Mouse (Mus musculus): ENCODE results near the gene Rnaseh2c.

The Rnaseh2c gene

DNA sequence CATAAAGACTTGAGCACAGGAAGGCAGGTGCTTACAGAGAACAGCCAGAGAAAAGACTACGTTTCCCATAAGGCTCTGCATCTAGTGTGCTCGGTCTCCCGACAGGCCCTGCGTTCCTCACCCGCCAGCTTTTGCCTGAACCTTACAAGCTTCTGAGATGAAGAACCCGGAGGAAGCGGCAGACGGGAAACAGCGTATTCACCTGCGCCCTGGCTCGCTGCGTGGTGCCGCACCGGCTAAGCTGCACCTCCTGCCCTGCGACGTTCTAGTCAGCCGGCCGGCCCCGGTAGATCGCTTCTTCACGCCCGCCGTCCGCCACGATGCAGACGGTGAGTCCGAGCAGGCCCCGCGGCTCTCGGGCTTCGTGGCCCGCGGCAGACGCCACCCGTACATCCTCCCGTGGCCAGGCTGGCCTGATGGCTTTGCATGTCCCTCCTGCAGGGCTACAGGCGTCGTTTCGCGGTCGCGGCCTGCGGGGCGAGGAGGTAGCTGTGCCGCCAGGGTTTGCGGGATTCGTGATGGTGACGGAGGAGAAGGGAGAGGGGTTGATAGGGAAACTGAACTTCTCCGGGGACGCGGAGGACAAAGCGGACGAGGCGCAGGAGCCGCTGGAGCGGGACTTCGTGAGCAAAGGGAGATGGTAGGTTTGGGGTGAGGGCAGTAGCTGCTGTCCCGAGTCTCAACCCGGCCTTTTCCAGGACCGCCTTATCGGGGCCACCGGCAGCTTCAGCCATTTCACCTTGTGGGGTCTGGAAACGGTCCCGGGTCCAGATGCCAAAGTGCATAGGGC lies at the start of gene Rnaseh2c:
Gene Rnaseh2c (plus strand): TSS at position 122 of the 790 bp plus-strand sequence.
- DNase-seq = peak; percentile 90

DNA sequence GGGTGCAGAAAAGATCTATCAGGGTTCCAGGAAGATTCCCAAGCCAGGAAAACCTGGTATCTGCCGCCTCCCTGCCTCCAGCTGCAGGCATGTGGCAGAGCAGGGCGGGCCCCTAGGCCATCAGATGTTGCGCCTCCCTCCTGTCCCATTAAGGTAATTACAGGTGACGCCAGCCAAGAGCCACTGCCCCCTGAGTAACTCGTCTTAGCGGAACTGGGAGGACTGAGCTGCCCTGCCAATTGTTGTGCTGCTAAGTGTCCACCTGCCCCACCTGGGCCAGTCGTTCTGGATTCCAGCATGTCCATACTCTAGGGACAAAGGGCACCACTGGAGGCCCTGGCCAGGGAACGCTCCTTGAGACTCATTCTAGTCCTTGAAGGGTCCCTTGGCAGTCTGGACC lies 47.9 kb upstream of the Rnaseh2c start:
- DNase-seq = no peak

DNA sequence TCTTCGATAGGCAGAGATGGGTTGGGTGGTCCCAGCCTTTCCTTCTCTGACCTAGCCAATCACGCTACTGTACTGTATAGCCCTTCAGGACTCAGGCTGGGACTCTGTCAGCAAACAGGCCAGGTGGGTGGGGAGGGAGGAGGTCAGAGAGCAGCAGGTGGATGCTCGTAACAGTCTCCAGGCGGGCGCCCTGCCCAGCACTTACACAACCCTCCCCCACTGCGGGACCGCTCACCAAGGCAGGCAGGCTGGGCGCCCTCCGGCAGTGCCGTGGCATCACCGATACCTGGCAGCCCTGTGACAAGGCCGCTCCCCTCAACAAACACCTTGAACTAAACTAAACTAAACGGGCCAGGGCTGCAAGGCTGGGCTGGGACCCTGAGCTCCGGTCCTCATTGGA lies 47.5 kb upstream of the Rnaseh2c start:
- DNase-seq = no peak

DNA sequence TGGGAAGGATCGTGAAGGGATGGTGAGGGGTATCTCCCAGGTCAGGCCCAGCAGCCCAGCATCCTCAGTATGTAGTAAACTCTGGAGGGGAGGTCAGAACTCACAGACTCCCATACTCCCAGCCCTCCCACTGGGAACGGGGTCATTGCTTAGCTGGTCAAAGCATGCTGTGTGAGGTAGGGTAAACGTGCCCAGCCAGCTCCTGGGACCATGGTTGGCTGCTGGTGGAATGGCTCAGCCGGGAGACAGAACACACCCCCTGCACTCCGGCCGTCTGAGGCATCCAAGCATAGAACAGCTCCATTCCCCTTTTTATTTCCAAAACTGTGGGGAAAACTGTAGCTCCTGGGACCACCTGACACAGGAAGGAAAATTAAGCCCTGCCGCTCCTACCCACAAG lies 43.5 kb upstream of the Rnaseh2c start:
- no peak for DNase-seq

DNA sequence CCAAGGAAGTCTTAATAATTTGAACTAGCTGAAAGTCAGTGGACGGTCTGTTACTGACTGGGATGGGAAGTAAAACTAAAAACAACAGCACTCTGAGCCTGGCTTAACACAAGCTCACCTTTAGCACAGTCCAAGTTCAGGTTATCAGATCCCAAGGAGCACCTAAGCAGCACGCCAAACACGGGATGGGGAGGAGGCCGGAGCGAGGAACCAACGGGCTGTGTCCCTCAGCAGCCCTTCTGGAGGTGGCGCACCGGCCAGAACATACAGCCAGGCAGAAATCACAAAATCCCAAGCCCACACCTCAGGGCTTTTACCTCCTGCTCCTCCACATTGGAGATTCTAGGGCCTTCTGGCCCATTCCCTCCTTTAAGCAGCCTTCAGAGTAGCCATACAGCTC lies 42.9 kb upstream of the Rnaseh2c start:
- DNase-seq = no peak

DNA sequence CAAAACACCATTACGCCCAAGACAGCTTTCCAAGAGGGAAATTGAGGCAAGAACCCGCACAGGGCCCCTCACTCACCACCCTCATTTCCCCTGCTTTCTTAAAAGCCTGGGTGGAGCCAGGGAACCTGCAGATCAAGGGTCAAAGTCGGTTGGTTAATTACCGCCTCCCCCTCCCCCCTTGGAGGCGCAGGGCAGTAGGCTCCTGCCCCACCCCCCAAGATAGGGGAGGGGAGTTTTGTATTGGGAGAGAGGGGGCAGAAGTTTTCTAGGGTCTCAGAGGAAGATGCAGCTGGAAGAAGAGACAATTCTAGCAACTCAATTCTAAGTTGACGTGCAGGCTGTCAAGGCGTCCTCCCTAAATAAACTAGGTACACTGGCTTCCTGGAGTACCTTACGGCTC lies 42.4 kb upstream of the Rnaseh2c start:
- no peak for DNase-seq

DNA sequence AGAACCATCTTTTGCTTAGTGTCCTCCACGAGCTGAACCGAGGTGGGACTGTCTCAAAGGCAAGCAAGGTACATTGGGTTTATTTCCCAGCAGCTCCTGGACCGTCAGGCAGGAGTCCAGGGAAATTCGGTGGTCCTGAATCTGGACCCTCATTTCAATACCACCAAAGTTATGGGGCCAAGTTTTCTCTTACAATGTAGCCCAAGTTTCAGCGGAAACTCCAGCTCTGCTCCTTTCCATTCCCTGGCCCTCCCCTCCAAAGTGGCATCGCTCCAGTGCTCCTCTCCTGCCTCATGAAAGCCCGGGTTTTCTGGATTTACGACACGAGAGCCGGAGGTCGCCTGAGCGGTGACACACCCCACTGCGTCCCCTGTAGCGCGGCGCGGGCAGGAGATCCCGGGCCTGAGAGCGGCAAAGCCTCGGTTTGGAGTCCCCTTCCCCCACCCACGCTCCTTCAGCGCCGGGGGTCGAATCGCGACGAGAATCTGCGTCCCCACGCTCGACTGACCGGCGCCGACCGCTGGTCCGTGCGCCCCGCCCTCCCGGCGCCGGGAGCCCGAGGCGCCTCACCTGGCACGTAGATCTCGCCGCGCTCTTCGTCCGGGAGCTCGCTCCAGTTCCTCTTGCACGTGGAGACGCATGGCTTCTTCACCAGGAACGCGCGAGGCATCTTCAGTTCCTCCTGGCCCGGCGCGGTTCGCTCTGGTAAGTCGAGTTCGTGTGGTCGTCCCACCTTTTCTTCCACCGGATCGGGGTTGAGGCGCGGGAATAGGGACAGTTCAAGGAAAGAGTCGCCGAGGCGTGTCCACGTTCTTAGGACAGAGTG lies 41.8 kb upstream of the Rnaseh2c start:
- no peak for DNase-seq

DNA sequence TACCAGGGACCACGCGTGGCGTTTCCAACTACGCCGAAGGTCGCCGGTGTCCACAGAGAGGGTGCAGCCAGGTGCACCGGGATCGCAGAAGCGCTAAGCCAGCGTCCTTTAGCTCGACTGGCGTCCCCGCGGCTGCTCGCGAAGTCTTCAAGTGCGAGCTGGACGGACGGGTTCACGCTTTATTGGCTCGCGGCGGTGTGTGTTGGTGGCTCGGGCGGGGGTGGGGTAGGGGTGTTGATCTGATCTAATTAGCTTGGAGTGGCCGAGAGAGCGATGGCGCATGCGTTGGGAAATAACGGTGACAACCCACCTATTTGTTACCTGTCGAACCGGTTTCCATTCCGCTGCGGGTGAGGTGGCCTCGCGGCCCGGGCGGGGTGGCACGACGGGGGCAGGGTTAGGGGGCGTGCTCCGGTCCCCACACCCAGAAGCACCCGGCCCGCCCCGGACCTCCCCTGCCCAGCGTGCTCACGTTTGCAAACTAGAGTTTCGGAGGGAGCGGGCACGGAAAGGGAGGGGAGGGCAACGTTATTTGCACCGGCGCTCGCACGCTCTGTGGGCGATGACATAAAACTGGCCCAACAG lies 41.1 kb upstream of the Rnaseh2c start, which contains the start of gene Ovol1:
Gene Ovol1 (minus strand): TSS at position 190 of the 585 bp plus-strand sequence.
- DNase-seq = peak; percentile 9

DNA sequence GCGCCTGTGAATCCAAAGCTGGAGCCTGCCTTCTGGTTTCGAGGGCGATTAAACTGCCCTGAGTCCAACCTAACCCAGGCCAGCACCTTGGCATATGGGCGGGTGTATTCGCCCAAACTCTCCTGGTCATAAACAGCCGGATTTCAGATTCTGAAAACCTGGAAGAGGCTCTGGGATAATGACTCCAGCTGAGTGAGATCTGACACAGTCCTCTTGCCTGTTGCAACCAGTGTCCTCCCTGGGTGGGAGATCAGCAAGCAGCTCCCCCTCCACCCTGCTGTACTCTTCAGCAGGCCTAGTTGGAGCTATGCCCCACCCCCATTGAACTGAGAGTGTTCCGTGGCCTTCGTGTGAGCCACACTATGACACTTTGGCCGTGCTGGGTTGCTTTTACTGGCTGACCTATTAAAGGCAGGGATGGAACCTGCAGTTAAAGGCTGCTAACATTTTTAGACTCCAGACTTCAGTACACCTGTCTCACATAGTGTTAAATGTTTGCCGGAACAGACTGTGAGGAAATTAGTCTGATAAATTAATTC lies 40.4 kb upstream of the Rnaseh2c start:
- DNase-seq = no peak

DNA sequence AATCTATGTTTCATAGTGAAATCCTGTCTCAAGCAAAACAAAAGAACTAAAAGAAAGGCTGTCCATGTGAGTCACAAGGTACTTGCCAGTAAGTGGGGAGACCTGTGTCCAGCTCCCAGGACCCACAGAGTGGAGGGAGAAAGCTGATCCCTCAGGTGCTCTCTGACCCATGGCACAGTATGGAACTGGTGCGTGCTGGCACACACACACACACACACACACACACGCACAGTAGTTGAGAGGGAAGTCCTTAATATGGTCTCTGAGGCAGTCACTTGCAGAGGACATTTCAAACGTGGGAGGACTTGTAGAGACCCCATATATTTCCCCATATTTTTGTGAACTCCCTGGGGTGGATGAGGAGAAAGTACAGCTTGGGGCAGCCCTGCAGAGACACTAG lies 39.8 kb upstream of the Rnaseh2c start:
- no peak for DNase-seq

DNA sequence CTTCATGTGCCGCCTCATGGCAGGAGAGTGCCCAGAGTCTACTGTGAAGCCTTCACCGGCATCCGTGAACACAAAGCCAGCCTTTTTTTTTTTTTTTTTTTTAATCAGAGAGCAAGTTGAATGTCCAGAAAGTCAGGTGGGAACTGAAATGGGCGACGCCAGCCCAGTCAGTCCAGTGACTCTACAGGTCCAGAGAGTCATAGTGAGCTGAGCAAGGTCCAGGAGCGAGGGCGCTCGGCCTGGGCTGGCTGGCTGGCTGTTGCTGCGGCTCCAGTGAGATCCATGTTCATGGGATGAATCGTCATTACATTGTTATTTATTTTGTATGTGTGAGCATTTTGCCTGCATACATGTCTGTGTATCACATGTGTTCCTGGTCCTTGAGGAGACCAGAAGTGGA lies 38.9 kb upstream of the Rnaseh2c start:
- no peak for DNase-seq

DNA sequence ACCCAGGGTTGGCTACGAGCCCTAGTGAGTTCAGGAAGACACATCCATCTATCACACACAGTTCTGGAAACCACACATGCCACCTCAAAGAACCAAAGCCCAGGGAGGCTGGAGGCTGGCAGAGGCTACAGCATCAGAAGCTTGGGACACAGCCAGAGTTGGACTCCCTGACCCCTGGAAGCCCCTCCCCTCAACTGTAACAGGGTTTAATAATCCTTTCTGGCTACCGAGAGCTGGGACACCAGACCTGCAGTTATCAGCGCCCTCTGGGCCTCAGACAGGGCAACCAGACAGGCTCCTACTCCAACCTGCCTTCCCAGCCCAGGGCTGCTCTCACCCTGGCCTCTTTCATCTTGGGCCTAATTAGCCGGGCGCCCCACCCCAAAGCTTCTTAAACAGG lies 35.4 kb upstream of the Rnaseh2c start:
- peak; percentile 8 for DNase-seq

DNA sequence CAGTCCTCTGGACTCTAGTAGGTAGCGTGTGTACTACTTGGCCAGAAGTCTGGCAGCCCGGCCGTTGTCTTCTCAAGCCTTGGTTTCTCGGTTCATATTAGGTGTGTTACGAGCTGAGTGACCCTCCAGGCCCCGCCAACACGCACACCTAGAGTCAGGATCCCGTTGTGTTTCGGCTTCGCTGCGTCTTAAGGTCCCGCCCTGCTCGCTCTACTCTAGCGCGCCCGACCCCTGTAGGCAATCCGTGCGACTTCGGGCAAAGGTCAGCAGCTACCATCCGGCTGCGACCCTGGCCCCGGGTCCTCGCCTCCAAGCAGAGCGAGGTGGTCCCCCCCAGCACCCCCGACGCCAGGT lies 34.5 kb upstream of the Rnaseh2c start:
- DNase-seq = no peak

DNA sequence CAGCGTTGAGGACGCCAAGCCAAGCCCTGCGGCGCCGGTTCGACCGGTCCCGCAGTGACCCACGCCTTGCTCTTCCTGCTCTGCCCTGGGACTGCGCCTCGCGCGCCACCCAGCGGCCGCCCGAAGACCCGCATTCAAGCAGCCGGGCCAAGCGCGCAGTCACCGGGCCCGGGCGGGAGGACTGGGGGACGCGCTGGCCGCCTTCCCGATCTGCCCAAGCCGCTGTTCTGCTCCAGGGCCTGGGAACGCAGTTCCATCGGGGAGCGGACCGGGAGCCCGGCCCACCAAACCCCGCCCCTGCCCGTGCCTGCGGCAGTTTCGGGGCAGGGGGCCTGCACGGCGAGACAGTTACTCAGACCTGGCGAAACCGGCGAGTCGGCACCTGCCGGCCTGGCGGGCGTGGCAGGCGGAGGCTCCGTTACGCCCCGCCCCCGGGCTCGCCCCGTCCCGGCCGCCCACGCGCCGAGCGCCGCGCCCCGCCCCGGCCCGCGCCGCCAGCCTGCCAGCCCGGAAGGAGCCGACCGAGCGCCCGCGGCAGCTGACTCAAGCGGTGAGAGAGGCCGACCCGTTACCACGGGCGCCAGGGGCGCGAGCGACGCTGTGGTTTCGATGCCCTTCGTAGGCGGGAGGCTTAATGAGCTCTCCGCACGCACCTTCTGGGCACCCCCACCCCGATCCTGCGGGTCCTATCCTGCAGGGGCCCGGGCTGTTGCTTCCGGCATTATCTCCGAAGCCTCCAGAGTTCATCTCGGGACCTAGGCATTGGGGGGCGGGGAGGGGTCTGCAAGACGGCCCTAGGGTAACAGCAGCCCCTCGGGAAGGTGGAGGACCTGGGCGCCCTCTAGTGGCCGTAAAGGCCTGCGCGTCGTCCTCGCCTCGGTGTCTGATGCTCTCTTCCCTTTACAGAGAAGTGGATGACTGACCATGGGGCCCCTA lies 33.9 kb upstream of the Rnaseh2c start, which contains the start of gene Ap5b1:
Gene Ap5b1 (plus strand): TSS at position 492 of the 936 bp plus-strand sequence.
- DNase-seq = peak; percentile 93

DNA sequence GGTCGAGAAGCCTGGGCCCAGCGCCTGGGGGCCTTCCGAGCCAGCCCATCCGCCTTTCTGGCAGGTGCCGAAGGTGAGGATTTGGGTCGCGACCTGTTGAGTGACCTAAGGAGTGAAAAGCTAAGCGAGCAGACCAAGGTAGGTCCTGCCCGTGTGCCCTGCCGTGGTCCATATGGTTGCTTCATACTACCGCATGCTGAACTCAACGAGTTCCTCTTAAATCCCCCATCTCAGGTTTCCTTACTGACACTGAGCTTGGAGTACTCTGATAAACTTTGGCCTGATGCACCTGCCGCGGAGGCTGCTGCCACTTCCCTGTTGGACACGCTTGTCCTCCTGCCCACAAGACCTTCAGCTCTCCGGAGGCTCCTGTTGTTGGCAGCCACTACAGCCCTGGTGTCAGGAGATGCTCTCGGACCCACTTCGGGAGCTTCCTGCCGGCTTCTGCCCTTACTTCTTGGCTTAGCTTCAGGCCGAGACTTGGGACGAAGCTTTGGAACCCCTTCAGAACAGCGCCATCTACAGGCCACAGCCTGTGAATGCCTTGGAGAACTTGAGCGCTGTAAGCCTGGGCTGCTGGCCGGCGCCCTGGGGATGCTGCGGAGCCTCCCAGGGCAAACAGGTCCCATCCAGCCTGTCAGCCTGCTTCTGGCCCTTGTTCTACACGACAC lies 33.1 kb upstream of the Rnaseh2c start:
- peak; percentile 84 for DNase-seq

DNA sequence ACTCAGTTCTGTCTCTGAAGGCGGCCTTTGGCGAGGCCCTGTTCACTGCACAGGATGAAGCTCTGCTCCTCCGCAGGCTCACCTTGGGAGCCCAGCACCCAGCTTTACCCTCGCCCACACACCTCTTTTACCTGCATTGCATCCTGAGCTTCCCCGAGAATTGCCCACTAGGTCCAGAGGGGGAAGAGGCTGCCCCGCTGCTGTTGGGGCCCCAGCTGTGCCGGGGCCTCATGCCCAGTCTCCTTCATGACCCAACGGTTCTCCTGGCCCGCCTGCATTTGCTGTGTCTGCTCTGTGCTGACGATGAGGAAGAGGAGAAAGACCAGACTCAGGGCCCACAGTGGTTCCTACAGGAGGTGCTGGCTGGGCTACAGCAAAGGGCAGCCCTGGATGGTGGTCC lies 32.2 kb upstream of the Rnaseh2c start:
- no peak for DNase-seq

DNA sequence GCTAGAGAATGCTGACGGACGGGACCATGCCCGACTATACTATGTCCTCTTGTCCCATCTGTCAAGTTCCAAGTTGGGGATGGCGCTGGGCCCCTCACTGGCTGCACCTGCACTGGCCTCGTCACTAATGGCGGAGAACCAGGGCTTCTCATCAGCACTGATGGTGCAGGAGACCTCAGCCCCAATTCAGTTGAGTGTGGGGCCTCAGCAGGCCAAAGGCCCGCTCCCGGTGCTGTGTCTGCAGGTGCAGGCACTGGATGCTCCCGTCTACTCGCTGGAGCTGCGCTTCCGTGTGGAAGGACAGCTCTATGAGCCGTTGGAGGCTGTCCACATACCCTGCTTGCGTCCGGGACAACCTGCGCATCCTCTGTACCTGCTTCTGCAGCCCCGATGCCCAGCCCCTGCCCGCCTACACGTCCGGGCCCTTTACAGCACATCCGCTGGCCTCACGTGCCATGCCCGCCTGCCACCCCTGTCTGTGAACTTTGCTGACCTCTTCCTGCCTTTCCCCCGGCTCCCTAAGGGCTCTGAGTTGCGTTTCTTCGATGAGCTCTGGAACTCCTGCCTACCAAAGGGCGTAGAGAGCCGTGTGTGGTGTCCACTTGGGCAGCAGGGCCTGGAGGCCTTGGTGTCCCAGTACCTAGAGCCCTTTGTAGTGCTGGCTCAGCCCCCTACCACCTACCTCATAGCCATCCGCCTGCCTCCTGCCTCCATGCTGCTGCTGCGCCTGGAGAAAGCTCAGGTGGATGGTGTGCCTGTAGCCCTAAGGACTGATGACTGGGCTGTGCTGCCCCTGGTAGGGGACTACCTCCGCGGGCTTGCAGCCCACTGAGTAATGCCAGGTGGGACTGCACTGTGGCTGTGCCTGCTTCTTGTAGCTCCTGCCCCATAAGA lies 31.1 kb upstream of the Rnaseh2c start:
- no peak for DNase-seq

DNA sequence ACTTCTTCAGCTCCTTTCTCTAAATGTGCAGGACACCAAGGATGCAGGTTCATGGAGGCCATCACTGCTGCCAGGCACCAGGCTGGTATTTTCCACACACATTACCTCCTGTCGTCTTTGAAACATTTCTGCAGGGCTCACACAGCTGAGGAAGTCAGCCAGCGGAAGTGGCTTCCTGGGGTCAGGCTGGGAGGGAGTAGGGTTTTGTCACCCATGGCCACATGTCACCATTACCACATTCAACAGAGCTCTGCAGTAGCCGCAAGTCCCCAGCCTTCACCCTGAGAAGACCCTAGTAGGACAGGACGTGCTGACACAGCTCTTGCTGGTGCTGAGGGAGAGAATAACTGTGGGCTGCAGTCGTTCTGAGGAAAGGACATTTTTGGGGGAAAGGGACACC lies 29.8 kb upstream of the Rnaseh2c start:
- DNase-seq = peak; percentile 54

DNA sequence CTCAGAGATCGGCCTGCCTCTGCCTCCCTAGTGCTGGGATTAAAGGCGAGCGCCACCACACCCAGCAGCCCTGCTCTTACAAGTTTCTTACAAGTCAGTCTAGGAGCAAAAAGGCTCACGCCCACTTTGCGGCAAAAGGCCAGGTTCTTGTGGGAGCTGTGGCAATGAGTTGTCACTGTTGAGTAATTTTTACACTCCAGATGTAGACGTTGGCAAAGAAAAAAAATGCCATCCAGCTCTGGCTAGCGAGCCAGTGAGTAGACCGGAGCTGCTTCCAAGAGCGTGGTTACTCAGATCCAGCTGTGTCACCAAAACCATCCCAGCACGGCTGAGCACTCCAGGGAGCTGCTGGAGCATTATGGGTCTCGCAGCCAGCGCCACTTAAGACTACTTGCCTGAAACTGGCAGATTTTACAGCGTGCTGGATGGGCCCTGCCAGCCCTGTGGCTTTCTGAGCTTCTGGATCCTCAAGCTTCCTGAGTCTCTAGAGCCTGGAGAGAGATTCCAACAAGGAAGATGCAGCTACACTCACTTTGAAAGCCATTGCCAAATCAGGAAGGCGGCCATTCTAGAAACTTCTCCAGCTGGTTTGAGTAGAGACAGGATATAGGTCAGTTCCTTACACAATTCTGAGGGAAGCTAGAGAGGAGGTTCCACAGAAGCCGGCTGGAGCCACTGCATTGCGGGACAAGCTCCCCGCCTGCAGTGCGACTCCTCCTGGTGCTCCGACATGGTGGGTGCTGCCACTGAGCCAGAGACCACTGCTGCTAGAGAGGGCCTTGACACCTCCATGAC lies 29.1 kb upstream of the Rnaseh2c start:
- DNase-seq = peak; percentile 9

DNA sequence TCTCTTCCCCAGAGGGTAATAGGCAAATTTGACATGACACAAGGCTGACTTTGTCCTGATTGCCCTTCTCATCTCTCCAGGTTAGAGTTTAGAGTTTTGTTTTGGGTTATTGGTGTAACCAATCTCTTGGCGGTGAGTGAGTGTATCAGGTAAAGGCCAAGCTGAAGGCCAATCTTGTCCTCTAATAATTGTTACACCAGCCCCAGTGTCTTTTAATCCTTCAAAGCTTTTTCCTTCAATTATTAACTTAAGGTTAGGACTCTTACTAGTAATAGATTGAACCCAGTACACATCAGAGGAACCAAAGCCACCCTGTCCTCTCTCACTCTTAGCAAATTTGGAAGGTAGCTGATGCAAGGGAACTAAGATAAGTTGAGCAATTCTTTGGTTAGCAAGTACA lies 26.3 kb upstream of the Rnaseh2c start:
- no peak for DNase-seq
